Mouse (Mus musculus) heart, postnatal 36 days (tissue): ENCODE measurements around the gene Taar4. TPM values are rescaled to one million over a fixed set of nuclear protein-coding genes. Genes with fewer than 3 reads are reported as not detected.

ENCODE experiments used
- DNase-seq, 2 experiments: peaks; one replicate each; pipeline ENCODE4 v3.0.0; 2021 to 2022
- intact Hi-C: fragments of 180-260 bp; cut with DNase I; formaldehyde crosslinking; loops from one replicate; pipeline ENCODE4 v1.15.1; 2025
- total RNA-seq, 2 experiments: library from RNA; stranded (reverse); gene quantifications; 2 replicates each; pipeline ENCODE4 v1.2.3; 2021

The Taar4 gene
- total RNA-seq, 2 experiments from 2014 or later = not detected

DNA sequence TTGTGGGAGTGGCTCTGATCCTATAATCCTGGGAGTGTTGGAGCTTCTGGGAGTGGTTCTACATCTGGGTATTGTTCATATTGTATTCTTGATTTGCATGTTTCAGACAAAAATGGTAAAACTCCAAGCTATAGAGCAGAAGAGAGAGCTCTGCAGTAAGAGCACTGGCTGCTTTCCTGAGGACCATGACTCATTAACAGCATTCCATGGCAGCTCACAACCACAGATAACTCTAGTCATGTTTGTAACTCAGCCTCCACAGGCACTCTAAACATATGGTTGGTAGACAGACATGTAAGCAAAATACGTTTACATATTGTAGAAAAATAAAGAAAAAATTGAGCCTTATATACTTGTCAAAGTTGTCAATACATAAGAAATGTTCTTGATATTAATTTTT is 46.1 kb downstream of the Taar4 start:
- intact Hi-C loops = no loop called here
- DNase-seq = no peak

DNA sequence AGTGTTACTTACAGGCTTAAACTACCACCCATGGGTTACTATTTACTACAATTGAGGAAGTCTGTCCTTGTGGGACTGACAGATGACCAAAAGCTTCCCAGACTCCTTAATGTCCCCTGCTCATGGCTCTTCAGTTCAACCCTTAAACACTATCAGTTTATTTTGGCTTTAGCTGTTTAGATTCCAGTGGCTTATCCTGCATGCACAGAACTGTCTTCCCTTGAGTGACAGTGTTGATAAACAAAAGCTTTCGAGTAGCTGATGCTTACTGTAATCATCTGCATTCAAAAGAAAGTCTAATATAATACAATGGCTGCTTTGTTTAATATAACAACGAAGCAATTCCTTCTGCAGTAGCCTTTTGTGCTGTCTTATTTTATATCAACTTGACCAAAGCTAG is 46.7 kb downstream of the Taar4 start:
- no peak for DNase-seq
- intact Hi-C loops = no loop called here

GRCm38 (mm10) chr10:24008143-24008542 is 47.8 kb downstream of the Taar4 start:
- DNase-seq = no peak
- intact Hi-C loops = no loop called here

Other genes starting within 250 kb of the Taar4 start
- gene Rps12, start 173.2 kb upstream of the Taar4 start, total RNA-seq = 100 to 1,000 TPM; 199 to 263 TPM
- 1 to 10 TPM; 6.3 to 8.0 TPM for gene Slc18b1, start 163.5 kb upstream of the Taar4 start, total RNA-seq
- under 1 TPM in 1 of 2 experiments, not detected in 1; 0.28 TPM for gene Vnn3, start 109.0 kb upstream of the Taar4 start, total RNA-seq
- gene Vnn1, start 65.8 kb upstream of the Taar4 start, total RNA-seq = under 1 TPM; 0.51 to 0.83 TPM
- not detected for gene Taar1, start 40.1 kb upstream of the Taar4 start, total RNA-seq
- not detected for gene Taar2, start 21.9 kb upstream of the Taar4 start, total RNA-seq
- not detected for gene Taar3, start 10.9 kb upstream of the Taar4 start, total RNA-seq
- not detected for gene Taar5, start 10.2 kb downstream of the Taar4 start, total RNA-seq
- not detected for gene Taar6, start 25.2 kb downstream of the Taar4 start, total RNA-seq
- gene Taar7a, start 33.0 kb downstream of the Taar4 start, total RNA-seq = not detected
- not detected for gene Taar7b, start 39.4 kb downstream of the Taar4 start, total RNA-seq
- gene Taar7d, start 66.7 kb downstream of the Taar4 start, total RNA-seq = not detected
- not detected for gene Taar7e, start 77.1 kb downstream of the Taar4 start, total RNA-seq
- gene Taar7f, start 89.0 kb downstream of the Taar4 start, total RNA-seq = not detected
- gene Taar8a, start 116.0 kb downstream of the Taar4 start, total RNA-seq = not detected
- gene Taar8b, start 131.8 kb downstream of the Taar4 start, total RNA-seq = not detected
- not detected for gene Taar8c, start 141.4 kb downstream of the Taar4 start, total RNA-seq
- gene Taar9, start 149.0 kb downstream of the Taar4 start, total RNA-seq = not detected
- gene Stx7, start 188.8 kb downstream of the Taar4 start, total RNA-seq = 10 to 100 TPM; 41.6 to 46.6 TPM